Mouse (Mus musculus) mouse trophoblast stem cell (cell line): ENCODE data around the gene Kncn.

Experiments
- in situ Hi-C, 2 experiments: fragments of 300-500 bp; cut with MseI, MboI; formaldehyde crosslinking; loops; 2 replicates in 1 of 2; 3 replicates in 1 of 2; pipeline ENCODE4 v1.15.1; 2025

The Kncn gene

DNA sequence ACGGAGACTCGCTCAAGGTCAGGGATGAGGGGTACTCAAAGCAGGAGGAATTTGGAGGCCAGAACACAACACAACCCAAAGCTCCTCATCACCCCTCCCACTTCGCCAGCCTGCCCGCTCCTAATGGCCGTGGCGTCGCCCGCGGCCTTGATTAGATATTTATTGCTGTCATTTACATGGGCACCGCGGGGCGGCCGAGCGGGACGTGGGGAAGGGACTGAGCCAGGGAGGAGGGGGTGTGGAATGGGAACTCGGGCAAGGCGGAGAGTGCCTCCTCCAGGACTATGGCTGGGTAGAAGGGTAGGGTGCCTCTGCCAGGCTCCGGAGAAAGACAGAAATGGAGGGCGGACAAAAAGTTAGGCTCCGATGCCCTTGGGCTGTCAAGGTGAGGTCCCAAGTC lies 52.4 kb downstream of the Kncn start:
- in situ Hi-C loops = no loop called here

- in situ Hi-C loops = no loop called here
These were observed 53.1 kb downstream of the Kncn start for GRCm38 (mm10) chr4:115937061-115937976.

GRCm38 (mm10) chr4:115938276-115939160 lies 54.3 kb downstream of the Kncn start:
- in situ Hi-C loops = no loop called here
